Mouse (Mus musculus) c-Kit-positive CD71-positive TER-119-positive erythroid progenitor cells, embryonic 14.5 days (primary cell): ENCODE measurements around the gene Cdk7.
"Not testable (repeated sequence)": the region's sequence is repeated elsewhere in the genome, so short reads cannot be mapped to it uniquely, and the experiment has no call there.

Experiments
- DNase-seq: peaks from one replicate; pipeline ENCODE4 v3.0.0-alpha.2; 2013; ENCODE audit warnings: low spot score

Gene Cdk7

DNA sequence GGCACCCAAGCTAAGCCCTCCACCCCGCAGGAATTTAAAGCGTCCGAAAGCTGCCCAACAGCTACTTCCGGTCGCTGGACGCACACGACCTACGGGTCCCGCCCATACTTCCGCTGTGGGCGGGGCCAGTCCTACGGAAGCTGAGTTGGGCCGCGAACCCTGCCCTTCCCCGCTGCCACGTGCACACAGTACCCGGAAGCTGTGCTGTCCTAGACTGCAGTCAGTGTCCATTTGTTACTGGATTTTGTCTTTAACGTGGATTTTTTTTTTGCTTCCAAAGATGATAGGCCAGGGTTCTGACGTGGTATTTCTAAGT is at the start of gene Cdk7:
Gene Cdk7, minus strand, starts transcription at position 79 of the 316 bp plus-strand sequence.
- peak; percentile 92 for DNase-seq

DNA sequence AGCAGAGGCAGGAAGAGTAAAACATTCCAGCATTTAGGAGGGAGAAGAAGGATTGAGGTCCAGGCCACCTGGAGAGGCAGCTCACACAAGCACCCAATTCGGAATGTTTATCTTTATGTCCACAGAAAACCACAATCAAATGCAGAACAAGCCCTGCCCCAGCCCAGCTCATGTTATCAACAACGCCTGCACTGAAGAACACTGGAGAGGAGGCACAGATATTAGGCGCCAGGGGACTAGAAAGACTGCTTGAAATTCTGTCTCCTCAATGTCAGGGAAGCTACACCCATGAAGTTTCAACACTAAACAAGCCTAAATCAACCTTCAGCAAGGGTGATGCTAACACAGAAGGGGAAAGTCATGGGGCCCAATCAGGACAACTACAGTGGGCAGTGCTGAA is 46.8 kb upstream of the Cdk7 start:
- peak; percentile 78 for DNase-seq

DNA sequence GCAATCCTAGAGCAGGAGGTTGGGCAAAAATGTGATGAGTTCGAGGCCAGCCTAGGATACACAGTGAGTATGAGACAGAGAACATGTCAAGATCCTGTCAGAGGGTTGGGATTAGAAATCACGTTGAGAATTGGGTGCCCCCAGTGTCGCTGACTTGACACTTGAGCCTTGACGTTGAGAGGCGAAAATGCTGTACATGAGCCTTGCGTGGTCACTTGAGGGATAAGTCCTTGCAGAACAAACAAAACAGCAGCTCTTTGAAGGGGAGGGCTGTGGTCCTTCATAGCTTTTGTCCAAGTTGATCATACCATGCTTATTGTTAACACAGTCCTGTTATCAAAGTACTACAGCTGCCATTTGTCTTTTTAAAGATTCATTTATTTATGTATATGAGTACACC is 46.0 kb upstream of the Cdk7 start:
- no peak for DNase-seq

DNA sequence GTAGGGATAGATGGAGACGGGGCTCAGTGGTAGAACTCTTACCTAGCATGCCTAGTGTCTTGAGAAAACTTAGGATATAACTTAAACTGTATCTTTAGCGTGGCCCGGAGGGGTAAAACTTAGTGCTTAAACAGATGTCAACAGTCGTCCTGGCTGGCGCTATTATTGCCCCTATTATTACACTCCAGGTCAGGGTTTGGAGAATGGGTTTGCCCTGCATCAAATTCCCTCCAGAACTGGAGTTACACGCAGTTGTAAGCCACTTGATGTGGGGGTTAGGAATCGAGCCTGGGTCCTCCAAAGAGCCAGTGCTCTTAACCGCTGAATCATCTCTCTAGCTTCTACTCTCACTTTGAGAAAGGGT is 45.3 kb upstream of the Cdk7 start:
- DNase-seq = no peak

DNA sequence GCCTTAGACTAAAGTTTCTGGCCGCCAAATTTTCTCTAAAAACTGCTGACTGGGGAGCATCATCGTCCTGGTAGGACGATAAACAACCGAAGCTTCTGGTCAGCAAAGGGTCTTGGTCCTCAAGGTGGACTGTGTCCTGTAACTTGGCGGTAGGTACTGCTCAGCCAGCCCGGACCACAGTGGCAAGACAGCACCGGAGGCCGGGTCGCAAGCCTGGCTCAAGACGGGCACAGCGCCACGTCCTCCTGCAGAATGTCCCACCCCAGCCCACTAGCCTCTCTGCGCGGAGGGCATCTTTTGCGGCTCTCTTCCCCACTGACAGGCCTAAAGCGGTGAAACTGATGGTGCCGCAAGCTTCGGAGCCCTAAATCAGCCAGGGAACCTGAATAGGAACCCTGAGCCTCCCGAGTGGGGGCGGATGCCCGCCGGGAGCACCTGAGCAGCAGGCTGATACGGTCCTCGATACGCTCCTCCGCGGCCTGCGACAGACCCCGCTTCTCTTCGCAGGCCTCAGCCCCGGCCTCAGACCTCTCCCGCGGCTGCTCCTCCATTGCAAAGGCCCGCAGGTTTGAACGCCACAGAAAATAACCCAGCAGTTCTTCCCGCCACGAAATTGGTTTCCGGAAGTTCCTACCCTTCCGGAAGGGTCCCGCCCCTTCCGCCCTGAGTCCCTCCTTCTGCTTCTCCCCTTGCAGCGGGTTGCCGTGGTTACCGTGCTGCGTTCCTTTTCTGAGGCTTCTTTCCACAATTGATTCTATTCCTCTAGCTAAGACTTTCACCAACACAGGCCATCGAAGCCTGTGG is 44.7 kb upstream of the Cdk7 start, which contains the start of gene Cenph:
Gene Cenph, minus strand, starts transcription at position 648 of the 804 bp plus-strand sequence.
- DNase-seq = peak; percentile 88

DNA sequence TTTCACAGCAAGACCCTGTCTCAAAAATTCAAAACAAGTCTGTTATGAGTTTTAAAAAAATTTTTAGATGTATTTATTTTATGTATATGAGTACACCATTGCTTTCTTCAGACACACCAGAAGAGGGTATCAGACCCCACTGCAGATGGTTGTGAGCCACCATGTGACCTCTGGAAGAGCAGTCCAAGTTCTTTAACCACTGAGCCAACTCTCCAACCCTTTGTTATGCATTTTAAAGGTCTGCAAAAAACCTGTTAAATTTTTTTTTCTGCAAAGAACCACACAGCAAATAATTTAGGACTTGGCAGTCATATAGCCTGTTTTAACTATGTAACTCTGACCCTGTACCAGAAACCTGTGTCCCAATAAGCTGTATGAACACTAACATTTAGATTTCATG is 44.0 kb upstream of the Cdk7 start:
- DNase-seq = no peak

DNA sequence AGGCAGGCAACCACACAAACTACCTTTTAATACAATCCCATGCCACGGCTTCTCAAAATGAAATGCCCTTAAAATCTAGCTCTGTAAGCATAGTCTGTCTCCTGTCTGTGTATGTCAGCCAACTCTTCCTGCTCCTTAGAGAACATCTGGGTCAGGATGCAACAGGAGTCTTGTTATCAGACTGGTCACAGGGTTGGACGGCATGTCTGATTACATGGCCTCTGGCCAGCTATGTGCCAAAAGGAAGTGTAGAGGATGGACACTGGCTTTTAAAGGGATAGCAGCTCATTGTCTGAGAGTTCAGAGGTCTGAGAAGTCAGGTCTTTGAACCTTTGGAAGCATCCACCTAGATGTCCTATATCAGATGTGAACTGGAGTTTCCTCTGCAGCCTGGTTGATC is 24.6 kb upstream of the Cdk7 start:
- no peak for DNase-seq

DNA sequence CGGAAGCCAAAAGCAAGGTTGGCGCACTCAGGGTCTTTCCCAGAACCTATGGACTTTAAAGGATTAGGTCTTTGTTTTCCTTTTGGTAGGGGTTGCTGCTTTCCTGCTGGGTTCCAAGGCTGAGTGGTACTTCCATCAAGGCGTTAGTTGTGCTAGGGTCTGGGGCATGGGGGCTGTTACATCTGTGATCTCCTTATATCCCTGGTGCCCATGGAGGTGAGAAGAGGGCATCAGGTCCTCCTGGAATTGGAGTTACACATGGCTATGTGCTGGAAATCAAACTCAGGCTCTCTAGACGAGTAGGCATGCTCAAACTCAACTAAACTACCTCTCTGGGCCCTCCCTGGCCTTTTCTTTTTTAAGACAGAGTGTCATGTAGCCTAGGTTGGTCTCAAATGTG is 23.4 kb upstream of the Cdk7 start:
- DNase-seq = no peak

DNA sequence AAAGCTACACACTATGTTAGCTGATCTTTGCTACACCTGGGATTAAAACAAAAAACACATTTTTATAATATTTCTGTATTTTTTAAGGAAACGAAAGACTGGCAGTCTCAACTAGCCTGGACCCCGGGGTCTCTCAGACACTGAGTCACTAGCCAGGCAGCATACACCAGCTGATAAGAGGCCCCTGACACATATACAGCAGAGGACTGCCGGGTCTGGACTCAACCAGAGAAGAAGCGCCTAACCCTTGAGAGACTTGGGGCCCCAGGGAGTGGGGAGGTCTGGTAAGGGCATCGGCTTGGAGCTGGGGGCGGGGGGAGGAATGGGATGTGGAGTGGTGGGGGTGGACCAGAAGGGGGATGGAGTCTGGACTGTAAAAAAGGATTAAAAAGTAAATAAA is 22.3 kb upstream of the Cdk7 start:
- DNase-seq = no peak

DNA sequence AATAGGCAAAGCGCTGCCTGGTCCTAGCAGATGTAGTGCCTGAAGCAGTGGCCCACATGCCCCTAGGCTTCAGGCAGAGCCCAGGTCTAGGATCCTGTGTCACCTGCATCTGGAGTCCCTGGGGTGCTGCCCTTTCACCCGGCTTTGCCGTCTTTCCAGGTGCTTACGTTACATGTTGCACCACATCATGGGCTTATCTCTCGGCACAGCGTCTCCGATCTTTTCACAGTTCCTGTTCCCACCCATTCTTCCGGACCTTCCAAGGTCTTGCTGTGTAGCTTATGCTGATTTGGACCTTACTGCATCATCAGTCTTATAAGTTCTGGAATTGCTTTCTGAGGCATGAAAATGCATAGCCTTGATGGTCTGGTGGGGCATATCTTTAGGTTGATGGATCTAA is 21.8 kb upstream of the Cdk7 start:
- no peak for DNase-seq

DNA sequence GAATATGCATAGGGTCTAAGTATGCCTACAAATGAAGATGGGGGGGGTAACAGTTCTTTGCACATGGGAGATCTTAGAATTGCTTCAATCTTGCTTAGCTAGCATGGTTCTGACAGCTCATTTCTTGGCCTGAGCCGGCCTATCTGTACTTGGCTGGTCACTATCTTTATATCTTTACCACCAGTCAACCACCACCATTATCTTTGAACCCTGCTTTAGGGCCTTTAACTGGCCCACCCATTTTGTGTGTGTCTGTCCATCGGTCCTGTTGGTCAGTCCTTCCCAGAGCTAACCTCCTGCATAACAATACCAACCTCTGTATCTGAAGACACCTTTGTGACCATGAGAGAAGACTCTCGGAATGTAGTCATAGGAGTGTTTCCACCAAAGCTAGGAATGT is 20.7 kb upstream of the Cdk7 start:
- DNase-seq = no peak

DNA sequence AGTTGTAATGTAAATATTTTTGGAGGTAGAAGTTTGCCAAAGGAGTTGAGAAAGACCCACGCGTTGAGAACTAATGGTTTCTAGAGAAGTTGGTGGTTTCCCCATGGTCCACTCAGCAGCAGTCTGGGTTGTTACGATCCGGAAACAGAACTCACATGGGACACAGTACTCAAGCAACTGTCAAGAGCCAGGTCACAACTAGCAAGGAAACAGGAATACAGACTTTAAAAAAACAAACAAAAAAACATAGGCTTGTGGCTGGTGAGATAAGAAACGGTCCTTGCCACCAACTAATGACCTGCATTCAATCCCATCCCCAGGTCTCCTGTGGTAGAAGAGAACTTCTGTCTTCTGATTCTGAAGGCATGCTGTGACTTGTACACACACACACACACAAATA is 20.1 kb upstream of the Cdk7 start:
- DNase-seq = no peak

DNA sequence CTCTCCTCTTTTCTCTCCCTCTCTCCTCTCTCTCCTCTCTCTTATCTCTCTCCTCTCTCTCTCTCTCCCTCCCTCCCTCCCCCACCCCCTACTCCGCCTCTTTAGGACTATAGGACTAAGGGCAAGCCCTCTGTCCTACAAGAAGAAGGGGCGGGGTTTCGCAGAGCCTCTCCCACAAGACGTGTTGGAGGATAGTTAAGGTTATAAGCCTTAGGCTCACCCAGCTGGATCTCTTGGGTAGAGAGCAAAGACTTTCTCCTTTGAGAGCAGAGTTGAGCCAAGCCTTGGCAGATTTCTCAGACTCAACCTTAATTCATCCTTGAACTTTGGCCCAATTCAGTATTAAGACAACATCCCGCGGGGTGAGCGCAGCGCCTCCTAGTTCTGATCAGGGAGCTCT is 17.9 kb upstream of the Cdk7 start:
- DNase-seq = no peak

DNA sequence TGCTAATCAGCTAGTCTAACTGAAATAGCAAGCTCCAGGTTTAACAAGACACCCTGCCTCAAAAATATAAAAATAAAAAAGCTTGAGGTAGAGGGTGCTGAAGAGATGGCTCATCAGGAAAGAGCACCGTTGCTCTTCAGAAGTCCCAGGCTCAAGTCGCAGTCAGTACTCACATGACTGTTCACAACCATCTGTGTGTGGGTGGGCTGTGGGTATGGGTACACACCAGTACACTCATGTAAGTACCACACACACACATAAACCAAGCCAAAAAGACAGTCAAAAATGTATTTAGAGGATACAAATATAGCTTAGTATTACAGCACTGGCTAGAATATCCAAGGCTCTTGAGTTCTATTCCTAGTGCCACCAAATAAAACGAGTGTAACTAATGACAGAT is 15.4 kb upstream of the Cdk7 start:
- no peak for DNase-seq

DNA sequence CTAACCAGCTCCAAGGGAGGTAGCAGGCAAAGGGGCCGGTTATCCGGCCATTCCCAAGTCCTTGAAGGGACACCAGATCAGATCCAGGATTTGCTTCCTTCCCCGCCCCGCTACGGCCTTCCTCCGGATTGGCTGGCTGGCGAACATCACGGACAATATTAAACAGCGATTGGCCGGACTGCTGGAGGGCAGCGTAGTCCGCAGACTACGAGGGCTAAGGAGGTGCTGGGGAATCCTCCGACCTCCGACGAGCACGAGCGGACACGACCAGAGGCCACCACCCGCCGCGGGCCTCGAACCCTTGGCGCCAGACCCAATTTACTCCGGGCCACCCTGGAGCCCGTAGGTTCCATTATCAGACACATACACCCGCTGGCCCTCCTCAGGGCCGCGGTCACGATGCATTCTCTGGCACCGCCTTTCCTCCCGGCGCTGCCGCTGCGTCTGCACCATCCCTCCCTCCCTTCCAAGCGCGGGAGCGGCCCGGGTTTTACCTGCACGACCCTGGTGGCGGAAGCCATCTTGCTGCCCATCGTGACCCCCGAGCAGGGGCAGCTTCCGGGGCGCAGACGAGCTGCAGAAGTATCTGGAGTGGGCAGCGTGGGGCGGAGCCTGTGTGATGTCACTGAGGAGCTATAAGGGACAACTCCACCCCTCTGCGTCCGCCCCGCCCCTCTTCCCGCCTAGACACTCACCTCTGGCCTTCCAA is 13.5 kb upstream of the Cdk7 start, which contains the start of gene Mrps36:
Gene Mrps36, minus strand, starts transcription at position 624 of the 709 bp plus-strand sequence.
- peak; percentile 96 for DNase-seq

DNA sequence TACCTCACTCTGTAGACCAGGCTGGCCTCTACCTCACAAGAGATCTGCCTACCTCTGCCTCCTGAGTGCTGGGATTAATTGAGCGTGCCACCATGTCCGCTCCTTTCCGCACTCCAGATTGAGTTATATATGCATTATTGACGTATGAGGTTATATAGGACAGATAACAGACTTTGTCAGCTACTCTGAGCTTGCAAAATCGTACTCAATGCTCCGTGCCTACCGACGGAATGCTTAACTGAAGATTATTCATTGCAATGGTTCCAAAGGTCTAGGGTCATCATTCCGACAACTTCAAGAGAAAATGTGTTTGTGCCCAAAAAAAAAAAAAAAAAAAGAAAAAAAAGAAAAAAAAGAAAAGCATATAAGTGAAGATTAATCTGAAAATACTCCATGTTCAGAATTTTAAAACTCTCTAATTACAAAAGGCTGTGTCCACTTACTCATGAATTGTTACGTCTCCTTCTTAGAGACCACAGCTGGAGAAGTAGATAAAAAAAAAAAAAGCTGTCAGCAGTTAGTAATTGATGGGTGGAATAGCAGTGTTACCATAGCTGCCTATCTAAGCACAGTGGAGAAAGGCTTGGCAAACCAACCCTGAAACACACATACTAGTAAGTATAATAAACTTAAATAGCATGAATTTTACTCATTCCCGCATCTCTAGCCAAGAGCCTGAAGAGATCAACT is 12.8 kb upstream of the Cdk7 start:
- no peak for DNase-seq

DNA sequence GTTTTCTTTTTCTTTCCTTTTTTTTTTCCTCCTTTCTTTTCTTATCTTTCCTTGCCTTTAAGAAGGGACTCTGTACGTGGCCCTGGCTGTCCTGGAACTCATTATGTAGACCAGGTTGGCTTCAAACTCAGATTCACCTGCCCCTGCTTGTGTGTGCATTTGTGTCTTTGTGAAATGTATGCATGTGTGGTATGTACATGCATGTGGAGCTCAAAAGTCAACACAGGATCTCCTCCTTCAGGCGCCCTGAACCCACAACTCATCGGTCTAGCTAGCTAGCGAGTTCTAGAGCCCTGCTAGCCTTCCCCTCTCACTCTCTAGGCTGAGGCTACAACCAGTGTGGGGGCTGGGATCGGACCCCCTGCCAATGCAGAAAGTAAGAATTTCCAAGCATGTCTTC is 12.1 kb upstream of the Cdk7 start:
- no peak for DNase-seq

DNA sequence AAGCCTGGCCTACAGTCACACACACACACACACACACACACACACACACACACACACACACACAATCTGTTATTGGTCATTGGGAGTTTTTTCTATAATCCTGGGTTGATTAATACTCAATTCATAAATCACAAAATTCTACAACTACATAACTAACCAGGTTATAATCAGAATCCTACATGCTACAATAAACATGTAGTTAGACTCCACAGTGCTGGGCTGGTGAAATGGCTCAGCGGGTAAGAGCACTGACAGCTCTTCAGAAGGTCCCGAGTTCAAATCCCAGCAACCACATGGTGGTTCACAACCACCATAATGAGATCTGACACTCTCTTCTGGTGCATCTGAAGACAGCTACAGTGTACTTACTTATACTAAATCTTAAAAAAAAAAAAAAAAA is 2.0 kb upstream of the Cdk7 start:
- no peak for DNase-seq

DNA sequence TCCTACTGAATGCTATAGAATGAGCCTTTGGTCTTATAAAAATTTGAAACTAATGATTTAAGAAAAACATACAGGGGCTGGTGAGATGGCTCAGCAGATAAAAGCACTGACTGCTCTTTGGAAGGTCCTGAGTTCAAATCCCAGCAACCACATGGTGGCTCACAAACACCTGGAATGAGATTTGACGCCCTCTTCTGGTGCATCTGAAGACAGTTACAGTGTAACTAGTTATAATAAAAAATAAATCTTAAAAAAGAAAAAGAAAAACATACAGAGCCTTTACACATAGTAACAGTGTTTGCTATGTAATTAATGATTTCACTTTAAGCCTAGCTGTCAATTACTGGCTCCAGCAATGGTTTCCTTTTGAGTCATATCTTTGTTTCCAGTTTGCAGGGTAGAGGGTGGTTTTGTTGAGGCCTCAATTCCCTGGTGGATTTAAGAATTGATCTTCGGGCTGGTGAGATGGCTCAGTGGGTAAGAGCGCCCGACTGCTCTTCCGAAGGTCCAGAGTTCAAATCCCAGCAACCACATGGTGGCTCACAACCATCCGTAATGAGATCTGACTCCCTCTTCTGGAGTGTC is 815 bp upstream of the Cdk7 start:
- DNase-seq = not testable (repeated sequence)

DNA sequence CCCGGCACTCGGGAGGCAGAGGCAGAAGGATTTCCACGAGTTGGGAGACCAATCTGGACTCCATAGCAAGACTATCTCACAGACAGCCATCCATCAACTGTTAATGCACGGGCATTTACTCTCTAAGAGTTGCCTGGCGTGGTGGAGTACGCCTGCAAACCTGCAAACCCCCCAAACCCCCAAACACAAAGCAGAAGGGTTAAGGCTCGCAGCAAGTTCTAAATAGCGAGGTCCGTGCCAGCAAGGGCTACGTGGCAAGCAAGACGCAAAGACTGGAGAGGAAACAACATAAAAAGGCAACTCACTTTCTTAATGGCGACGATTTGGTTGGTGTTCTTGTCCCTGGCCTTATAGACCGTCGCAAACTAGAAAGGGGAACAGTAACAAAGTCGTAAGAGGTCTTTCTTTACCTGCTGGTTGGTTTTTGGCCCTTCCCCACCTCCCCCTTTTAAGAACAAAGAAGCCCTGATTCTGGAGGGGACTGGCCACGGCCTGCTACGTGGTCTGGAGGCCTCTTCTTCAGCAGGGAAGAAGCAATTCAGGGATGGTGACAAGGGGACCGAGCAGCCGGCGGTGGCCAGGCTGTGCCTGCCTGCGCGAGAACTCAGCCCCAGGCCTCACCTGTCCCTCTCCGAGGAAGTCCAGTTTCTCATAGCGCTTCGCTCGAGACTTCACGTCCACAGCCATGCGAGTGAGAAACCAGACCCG is 432 bp downstream of the Cdk7 start:
- DNase-seq = no peak

DNA sequence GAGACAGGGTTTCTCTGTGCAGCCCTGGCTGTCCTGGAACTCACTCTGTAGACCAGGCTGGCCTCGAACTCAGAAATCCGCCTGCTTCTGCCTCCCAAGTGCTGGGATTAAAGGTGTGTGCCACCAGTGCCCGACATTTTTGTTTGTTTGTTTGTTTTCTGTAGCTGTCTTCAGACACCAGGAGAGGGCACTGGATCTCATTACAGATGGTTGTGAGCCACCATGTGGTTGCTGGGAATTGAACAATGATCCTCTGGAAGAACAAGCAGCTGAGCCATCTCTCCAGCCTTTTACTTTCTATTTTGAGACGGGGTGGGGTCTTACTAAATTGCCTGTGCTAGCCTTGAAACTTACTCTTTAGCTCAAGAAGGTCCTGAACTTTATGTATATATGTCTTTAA is 2.2 kb downstream of the Cdk7 start:
- not testable (repeated sequence) for DNase-seq

DNA sequence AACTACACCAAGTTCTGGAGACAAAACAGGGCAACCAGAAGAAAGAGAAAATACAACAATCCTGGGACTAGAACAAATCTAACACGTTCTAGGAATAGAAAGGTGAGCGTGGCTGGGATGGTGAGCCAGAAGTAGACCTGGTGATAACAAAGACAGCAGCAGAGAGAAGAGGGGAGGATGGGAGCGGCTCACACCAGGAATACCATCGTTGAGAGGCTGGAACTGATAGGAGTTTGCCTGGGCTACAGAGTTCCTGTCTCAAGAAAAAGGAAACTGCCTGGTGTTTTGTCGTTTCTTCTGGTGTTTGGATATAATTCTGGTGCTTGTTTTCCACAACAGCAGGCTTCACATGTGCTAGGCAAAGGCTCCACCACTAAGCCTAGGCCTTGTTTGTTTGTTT is 2.7 kb downstream of the Cdk7 start:
- DNase-seq = no peak
